Mouse (Mus musculus): ENCODE measurements around the gene Clec10a.

GRCm38 (mm10) chr11:70206801-70207200, 50.8 kb downstream of the Clec10a start:
- TF ChIP-seq POLR2A (IDR thresholded peaks at IDR 0.05; ENCODE audit: control insufficient read depth, low read depth, low read length) (no peak), CTCF (IDR thresholded peaks at IDR 0.05; ENCODE audit: control insufficient read depth, insufficient read depth, insufficient replicate concordance, low read depth, low read length) (no peak)
